10 mouse cellular contexts compared by ENCODE assay signal in the genomic region with DNA sequence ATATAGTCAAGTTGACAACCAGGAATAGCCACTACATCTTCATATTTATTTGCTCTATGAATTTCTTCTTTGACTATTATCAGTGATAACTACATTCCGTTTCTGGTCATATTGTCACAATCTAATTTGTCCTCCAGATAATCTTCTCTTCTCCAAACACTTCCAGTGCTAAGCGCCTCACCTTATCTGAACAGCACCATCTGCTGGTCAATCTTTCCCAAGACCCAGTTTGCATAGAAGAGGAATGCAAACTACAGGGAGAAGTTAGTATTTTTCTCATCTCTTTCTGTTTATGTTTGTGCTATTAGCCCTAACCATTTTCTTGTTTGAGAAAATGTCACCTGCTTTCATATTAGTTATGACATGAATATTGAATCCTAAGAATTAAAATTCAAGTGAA.
DNase-seq lines count a peak whose midpoint lies in the region; ATAC-seq lines count a peak whose summit lies in the region.
"Had no signal": no experiment of that assay in that cellular context is flagged by ENCODE, and none has a peak within 500 bp of the region (broad histone marks: within the 10 kb centered on the region; RNA-seq: fewer than 3 reads in every experiment).

No protein-coding gene starts in this region.

- no peak overlapping the region for H3K9ac ChIP-seq in forebrain, embryonic 14.5 days (ENCODE audit: low read length)
- H3K9ac ChIP-seq in forebrain, embryonic 11.5 days (ENCODE audit: low read length): no peak overlapping the region
- H3K9ac ChIP-seq: liver, embryonic 14.5 days had no signal

- peak; percentile 58; the same call in 1 of the 2 replicates for ATAC-seq in forebrain, embryonic 14.5 days
- no peak for ATAC-seq in forebrain, embryonic 11.5 days (replicated peaks; ENCODE audit: low FRiP score)
- ATAC-seq in megakaryocyte progenitor cell, adult 5-6 weeks (replicated peaks; ENCODE audit: poor library complexity): no peak

- H3K4me3 ChIP-seq in forebrain, embryonic 14.5 days (ENCODE audit: low read depth, low read length): no peak overlapping the region
- no peak overlapping the region for H3K4me3 ChIP-seq in forebrain, embryonic 11.5 days (ENCODE audit: low read depth, low read length)

- no peaks in the 10 kb centered on the region for H3K27me3 ChIP-seq in forebrain, embryonic 14.5 days (replicated peaks; ENCODE audit: control insufficient read depth, insufficient read depth, low read length)
- no peaks in the 10 kb centered on the region for H3K27me3 ChIP-seq in forebrain, embryonic 11.5 days (ENCODE audit: control insufficient read depth, insufficient read depth, low read length)

- no peaks in the 10 kb centered on the region for H3K36me3 ChIP-seq in forebrain, embryonic 14.5 days (ENCODE audit: control insufficient read depth, insufficient read depth, low read length)
- H3K36me3 ChIP-seq in forebrain, embryonic 11.5 days (ENCODE audit: control insufficient read depth, insufficient read depth, low read length): no peaks in the 10 kb centered on the region
- H3K36me3 ChIP-seq: G1E had no signal

- H3K4me1 ChIP-seq in forebrain, embryonic 14.5 days (ENCODE audit: control insufficient read depth, insufficient read depth, low read length): no peaks in the 10 kb centered on the region
- H3K4me1 ChIP-seq in forebrain, embryonic 11.5 days (replicated peaks; ENCODE audit: control insufficient read depth, insufficient read depth, low read length): no peaks in the 10 kb centered on the region

- peak; percentile 67 for DNase-seq in forebrain, embryonic 14.5 days (ENCODE audit: low spot score)
- no peak for DNase-seq in forebrain, embryonic 11.5 days (ENCODE audit: low spot score)
- DNase-seq in left cerebral cortex, adult 18-20 months (ENCODE audit: low spot score in 2 of 2): peak; percentile 17 to 46
- DNase-seq in left cerebral cortex, adult 11 months (ENCODE audit: low spot score): no peak
- peak; percentile 6 for DNase-seq in MEL-GATA-1-ER (ENCODE audit: extremely low read depth, low read depth)
- peak; percentile 24 to 27 for DNase-seq in kidney, postnatal 25 days
- no peak for DNase-seq in spleen, postnatal 36 days (ENCODE audit: low spot score in 2 of 2)

- H3K9me3 ChIP-seq in forebrain, embryonic 14.5 days (replicated peaks; ENCODE audit: control insufficient read depth, low read length): no peaks in the 10 kb centered on the region
- no peaks in the 10 kb centered on the region for H3K9me3 ChIP-seq in forebrain, embryonic 11.5 days (ENCODE audit: control insufficient read depth, low read length)
- H3K9me3 ChIP-seq: G1E had no signal

- no peak overlapping the region for H3K4me2 ChIP-seq in forebrain, embryonic 14.5 days (ENCODE audit: low read length)
- H3K4me2 ChIP-seq in forebrain, embryonic 11.5 days (ENCODE audit: low read depth, low read length, severe bottlenecking): no peak overlapping the region

- 40% methylated on average over 2 of the region's 2 CpGs for WGBS in forebrain, embryonic 14.5 days
- 46% methylated on average over 2 of the region's 2 CpGs for WGBS in forebrain, embryonic 11.5 days

- H3K27ac ChIP-seq in forebrain, embryonic 14.5 days (ENCODE audit: low read depth, low read length): no peak overlapping the region
- H3K27ac ChIP-seq in forebrain, embryonic 11.5 days (ENCODE audit: low read depth, low read length): no peak overlapping the region
- H3K27ac ChIP-seq: liver, embryonic 14.5 days had no signal

Comparison
In these comparisons a context has a peak if more than half of its experiments do, and no peak if none do; other contexts are left out.
1. DNase-seq: peak in forebrain, embryonic 14.5 days (single experiment), left cerebral cortex, adult 18-20 months (2 of 2), MEL-GATA-1-ER (single experiment) and kidney, postnatal 25 days (2 of 2); none in forebrain, embryonic 11.5 days (single experiment), left cerebral cortex, adult 11 months (single experiment) and spleen, postnatal 36 days (0 of 2).